Mouse (Mus musculus): ENCODE data around the gene Chrna3. TPM values are rescaled to one million over a fixed set of nuclear protein-coding genes. Genes with fewer than 3 reads are reported as not detected.
A peak's percentile ranks its signal among the peaks of the same experiment; 100 is the strongest.

Gene Chrna3
- polyA plus RNA-seq, 1 experiment from 2014 or later = not detected

- Histone ChIP-seq H3K27me3 (ENCODE audit: insufficient read depth, low read length) (no peaks in the 10 kb centered on the region), H3K36me3 (replicated peaks; ENCODE audit: insufficient read depth, low read length) (no peaks in the 10 kb centered on the region), H3K27ac (ENCODE audit: low read depth) (no peak overlapping the region), H3K4me1 (ENCODE audit: insufficient read depth) (no peaks in the 10 kb centered on the region), H3K4me3 (ENCODE audit: low read depth, low read length) (no peak overlapping the region), H3K9me3 (ENCODE audit: low read length) (no peaks in the 10 kb centered on the region), H3K4me2 (ENCODE audit: low read depth, low read length) (no peak overlapping the region), H3K9ac (replicated peaks) (no peak overlapping the region)
- no peak for ATAC-seq
- DNase-seq = no peak
- WGBS (ENCODE audit: insufficient replicate concordance) = 44% methylated on average over 6 of the region's 6 CpGs
- TF ChIP-seq CTCF (IDR thresholded peaks at IDR 0.05; ENCODE audit: low read depth) (no peak), EP300 (IDR thresholded peaks at IDR 0.05; ENCODE audit: low read depth) (no peak)
Measured at GRCm38 (mm10) chr9:55010588-55011350, 15.6 kb downstream of the Chrna3 start.

- Histone ChIP-seq H3K27ac (ENCODE audit: low read depth) (no peak overlapping the region), H3K36me3 (replicated peaks; ENCODE audit: insufficient read depth, low read length) (no peaks in the 10 kb centered on the region), H3K4me1 (ENCODE audit: insufficient read depth) (no peaks in the 10 kb centered on the region), H3K27me3 (ENCODE audit: insufficient read depth, low read length) (no peaks in the 10 kb centered on the region), H3K4me3 (ENCODE audit: low read depth, low read length) (no peak overlapping the region), H3K9me3 (ENCODE audit: low read length) (no peaks in the 10 kb centered on the region), H3K4me2 (ENCODE audit: low read depth, low read length) (no peak overlapping the region), H3K9ac (replicated peaks) (no peak overlapping the region)
- 60% methylated on average over 2 of the region's 2 CpGs for WGBS (ENCODE audit: insufficient replicate concordance)
- DNase-seq (no peak), ATAC-seq (no peak)
- TF ChIP-seq CTCF (IDR thresholded peaks at IDR 0.05; ENCODE audit: low read depth) (no peak), EP300 (IDR thresholded peaks at IDR 0.05; ENCODE audit: low read depth) (no peak)
Measured at GRCm38 (mm10) chr9:55009692-55010091, 16.7 kb downstream of the Chrna3 start.

GRCm38 (mm10) chr9:55003609-55004008 lies 22.8 kb downstream of the Chrna3 start:
- no peak for ATAC-seq
- no peaks in the 10 kb centered on the region for H3K27me3 ChIP-seq (ENCODE audit: insufficient read depth, low read length)
- TF ChIP-seq CTCF (IDR thresholded peaks at IDR 0.05; ENCODE audit: low read depth) (no peak), EP300 (IDR thresholded peaks at IDR 0.05; ENCODE audit: low read depth) (no peak)

GRCm38 (mm10) chr9:54995645-54996044 lies 30.7 kb downstream of the Chrna3 start:
- H3K9ac ChIP-seq (replicated peaks) = no peak overlapping the region
- peak; percentile 87 for TF ChIP-seq EP300 (IDR thresholded peaks at IDR 0.05; ENCODE audit: low read depth)
- TF ChIP-seq CTCF (IDR thresholded peaks at IDR 0.05; ENCODE audit: low read depth) = no peak
- no peak overlapping the region for H3K4me3 ChIP-seq (ENCODE audit: low read depth, low read length)
- ATAC-seq (peak; percentile 35), DNase-seq (no peak)
- H3K27ac ChIP-seq (ENCODE audit: low read depth) = no peak overlapping the region
- no peaks in the 10 kb centered on the region for H3K27me3 ChIP-seq (ENCODE audit: insufficient read depth, low read length)
- no peak overlapping the region for H3K4me2 ChIP-seq (ENCODE audit: low read depth, low read length)
- H3K36me3 ChIP-seq (replicated peaks; ENCODE audit: insufficient read depth, low read length) = no peaks in the 10 kb centered on the region
- WGBS (ENCODE audit: insufficient replicate concordance) = 43% methylated on average over 3 of the region's 3 CpGs
- no peaks in the 10 kb centered on the region for H3K9me3 ChIP-seq (ENCODE audit: low read length)
- no peaks in the 10 kb centered on the region for H3K4me1 ChIP-seq (ENCODE audit: insufficient read depth)

More at GRCm38 (mm10) chr9:55003609-55004008, 22.8 kb downstream of the Chrna3 start:
- H3K4me1 ChIP-seq (ENCODE audit: insufficient read depth) = no peaks in the 10 kb centered on the region
- WGBS (ENCODE audit: insufficient replicate concordance) = 64% methylated on average over 4 of the region's 4 CpGs
- H3K36me3 ChIP-seq (replicated peaks; ENCODE audit: insufficient read depth, low read length) = no peaks in the 10 kb centered on the region
- DNase-seq = no peak
- H3K4me3 ChIP-seq (ENCODE audit: low read depth, low read length) = no peak overlapping the region
- no peaks in the 10 kb centered on the region for H3K9me3 ChIP-seq (ENCODE audit: low read length)
- H3K4me2 ChIP-seq (ENCODE audit: low read depth, low read length) = no peak overlapping the region
- no peak overlapping the region for H3K9ac ChIP-seq (replicated peaks)
- H3K27ac ChIP-seq (ENCODE audit: low read depth) = no peak overlapping the region

- Histone ChIP-seq H3K27me3 (ENCODE audit: insufficient read depth, low read length) (no peaks in the 10 kb centered on the region), H3K9ac (replicated peaks) (no peak overlapping the region), H3K4me3 (ENCODE audit: low read depth, low read length) (no peak overlapping the region), H3K9me3 (ENCODE audit: low read length) (no peaks in the 10 kb centered on the region), H3K27ac (ENCODE audit: low read depth) (no peak overlapping the region), H3K36me3 (replicated peaks; ENCODE audit: insufficient read depth, low read length) (no peaks in the 10 kb centered on the region), H3K4me2 (ENCODE audit: low read depth, low read length) (no peak overlapping the region), H3K4me1 (ENCODE audit: insufficient read depth) (no peaks in the 10 kb centered on the region)
- no peak for TF ChIP-seq CTCF (IDR thresholded peaks at IDR 0.05; ENCODE audit: low read depth)
- no peak for TF ChIP-seq EP300 (IDR thresholded peaks at IDR 0.05; ENCODE audit: low read depth)
- DNase-seq (no peak), ATAC-seq (no peak)
- WGBS (ENCODE audit: insufficient replicate concordance) = 60% methylated on average over 3 of the region's 3 CpGs
Measured at GRCm38 (mm10) chr9:54994381-54994780, 32.0 kb downstream of the Chrna3 start.

GRCm38 (mm10) chr9:54990362-54990761 lies 36.0 kb downstream of the Chrna3 start:
- DNase-seq (no peak), ATAC-seq (no peak)
- Histone ChIP-seq H3K4me3 (ENCODE audit: low read depth, low read length) (no peak overlapping the region), H3K9ac (replicated peaks) (no peak overlapping the region), H3K36me3 (replicated peaks; ENCODE audit: insufficient read depth, low read length) (no peaks in the 10 kb centered on the region), H3K9me3 (ENCODE audit: low read length) (no peaks in the 10 kb centered on the region), H3K4me2 (ENCODE audit: low read depth, low read length) (no peak overlapping the region), H3K4me1 (ENCODE audit: insufficient read depth) (no peaks in the 10 kb centered on the region), H3K27me3 (ENCODE audit: insufficient read depth, low read length) (no peaks in the 10 kb centered on the region), H3K27ac (ENCODE audit: low read depth) (no peak overlapping the region)
- 63% methylated on average over 3 of the region's 3 CpGs for WGBS (ENCODE audit: insufficient replicate concordance)
- TF ChIP-seq EP300 (IDR thresholded peaks at IDR 0.05; ENCODE audit: low read depth) (no peak), CTCF (IDR thresholded peaks at IDR 0.05; ENCODE audit: low read depth) (no peak)

All from liver, postnatal 0 days (tissue).